Mouse (Mus musculus) CH12.LX (cell line): Measurements from ENCODE around the gene Sema3g. TPM values are rescaled to one million over a fixed set of nuclear protein-coding genes. Genes with fewer than 3 reads are reported as not detected.

Experiments used
- DNase-seq: peaks from one replicate; pipeline ENCODE4 v3.0.0-alpha.2; 2013; ENCODE audit errors: extremely low read depth
- H3K27ac ChIP-seq: 2 replicates; pipeline ENCODE4 v1.5.1; 2012; ENCODE audit warnings: low read depth, mild to moderate bottlenecking, control low read depth, moderate library complexity; ENCODE audit not compliant: insufficient read depth
- H3K27me3 ChIP-seq: replicated peaks from 2 replicates; pipeline ENCODE3; 2012; ENCODE audit warnings: inconsistent platforms
- H3K36me3 ChIP-seq, 2 experiments: replicated peaks in 1 of 2; 2 replicates each; pipeline versions ENCODE3 to v1.6.1; 2012; ENCODE audit warnings: inconsistent platforms in 1 of 2, low read length in 1 of 2, mild to moderate bottlenecking in 1 of 2, mixed read lengths in 1 of 2, moderate library complexity in 1 of 2; ENCODE audit not compliant: control insufficient read depth in 1 of 2, insufficient read depth in 1 of 2
- H3K4me1 ChIP-seq, 2 experiments: 2 replicates each; pipeline ENCODE4 v1.6.1; 2012; ENCODE audit warnings: inconsistent platforms in 1 of 2, moderate library complexity in 1 of 2; ENCODE audit not compliant: insufficient read depth in 2 of 2, control insufficient read depth in 1 of 2
- H3K4me2 ChIP-seq: 2 replicates; pipeline ENCODE4 v1.6.1; 2012; ENCODE audit warnings: low read depth, mild to moderate bottlenecking, control low read depth; ENCODE audit not compliant: poor library complexity, insufficient read depth, severe bottlenecking
- H3K4me3 ChIP-seq, 3 experiments: fragments of 150-350 bp in 1 of 3; sonication (generic) in 1 of 3; replicated peaks in 1 of 3; 2 replicates each; pipeline versions ENCODE3 to v1.5.1; 2011 to 2012; ENCODE audit warnings: low read depth in 2 of 3, low read length in 2 of 3, mild to moderate bottlenecking in 2 of 3, moderate library complexity in 2 of 3, control low read depth in 1 of 3, improper control_type of control experiment in 1 of 3, inconsistent platforms in 1 of 3, mixed read lengths in 1 of 3; ENCODE audit not compliant: poor library complexity in 1 of 3
- H3K79me2 ChIP-seq: replicated peaks from 2 replicates; pipeline ENCODE4 v1.6.1; 2012; ENCODE audit warnings: mild to moderate bottlenecking, moderate library complexity; ENCODE audit not compliant: control insufficient read depth, poor library complexity, insufficient read depth, severe bottlenecking; ENCODE audit errors: extremely low read depth
- H3K9ac ChIP-seq: 2 replicates; pipeline ENCODE4 v1.6.1; 2012; ENCODE audit warnings: low read depth, mild to moderate bottlenecking, control low read depth, moderate library complexity; ENCODE audit not compliant: insufficient read depth
- H3K9me3 ChIP-seq: replicated peaks from 2 replicates; pipeline ENCODE3; 2012; ENCODE audit warnings: low read length, inconsistent platforms, mixed read lengths
- BHLHE40 ChIP-seq: IDR thresholded peaks from 2 replicates; pipeline ENCODE4 v1.6.1; 2011; ENCODE audit warnings: mild to moderate bottlenecking, low read depth, low read length, improper control_type of control experiment
- CHD1 ChIP-seq: IDR thresholded peaks from 2 replicates; pipeline ENCODE4 v1.6.1; 2012; ENCODE audit warnings: low read depth, low read length, improper control_type of control experiment, inconsistent platforms
- CHD2 ChIP-seq: IDR thresholded peaks from 2 replicates; pipeline ENCODE4 v1.6.1; 2011; ENCODE audit warnings: low read length, improper control_type of control experiment
- CTCF ChIP-seq, 2 experiments: IDR thresholded peaks in 1 of 2; conservative IDR thresholded peaks in 1 of 2; 2 replicates each; pipeline ENCODE4 v1.5.1; 2011 to 2012; ENCODE audit warnings: low read depth in 2 of 2, low read length in 2 of 2, improper control_type of control experiment in 1 of 2, inconsistent platforms in 1 of 2, mild to moderate bottlenecking in 1 of 2, moderate library complexity in 1 of 2
- E2F4 ChIP-seq: IDR thresholded peaks from 2 replicates; pipeline ENCODE4 v1.6.1; 2011; ENCODE audit warnings: low read depth, low read length, improper control_type of control experiment; ENCODE audit not compliant: insufficient replicate concordance
- ELF1 ChIP-seq: IDR thresholded peaks from 2 replicates; pipeline ENCODE4 v1.6.1; 2014; ENCODE audit warnings: low read depth, mild to moderate bottlenecking, inconsistent platforms, low read length, improper control_type of control experiment
- EP300 ChIP-seq: IDR thresholded peaks from 2 replicates; pipeline ENCODE4 v1.6.1; 2011; ENCODE audit warnings: low read length, improper control_type of control experiment
- ETS1 ChIP-seq: conservative IDR thresholded peaks from 2 replicates; pipeline ENCODE4 v1.6.1; 2012; ENCODE audit warnings: low read depth, mild to moderate bottlenecking, inconsistent platforms, low read length, improper control_type of control experiment, moderate library complexity
- GABPA ChIP-seq: IDR thresholded peaks from 2 replicates; pipeline ENCODE4 v1.6.1; 2012; ENCODE audit warnings: low read depth, low read length, improper control_type of control experiment, inconsistent platforms; ENCODE audit not compliant: insufficient replicate concordance
- HCFC1 ChIP-seq: IDR thresholded peaks from 2 replicates; pipeline ENCODE4 v1.6.1; 2012; ENCODE audit warnings: low read depth, mild to moderate bottlenecking, inconsistent platforms, low read length, improper control_type of control experiment
- IRF4 ChIP-seq: IDR thresholded peaks from 2 replicates; pipeline ENCODE4 v1.6.1; 2014; ENCODE audit warnings: low read depth, mild to moderate bottlenecking, inconsistent platforms, low read length, improper control_type of control experiment
- JUN ChIP-seq: IDR thresholded peaks from 2 replicates; pipeline ENCODE4 v1.6.1; 2011; ENCODE audit warnings: low read depth, mild to moderate bottlenecking, low read length, improper control_type of control experiment, moderate library complexity; ENCODE audit not compliant: insufficient read depth
- JUND ChIP-seq: conservative IDR thresholded peaks from 2 replicates; pipeline ENCODE4 v1.6.1; 2011; ENCODE audit warnings: low read depth, low read length, improper control_type of control experiment
- KAT2A ChIP-seq: IDR thresholded peaks from 2 replicates; pipeline ENCODE4 v1.6.1; 2012; ENCODE audit warnings: low read length, improper control_type of control experiment, inconsistent platforms; ENCODE audit not compliant: insufficient replicate concordance
- MAFK ChIP-seq: IDR thresholded peaks from 2 replicates; pipeline ENCODE4 v1.6.1; 2011; ENCODE audit warnings: low read length, improper control_type of control experiment; ENCODE audit not compliant: insufficient replicate concordance
- MAX ChIP-seq: IDR thresholded peaks from 2 replicates; pipeline ENCODE4 v1.6.1; 2011; ENCODE audit warnings: low read length, improper control_type of control experiment
- MAZ ChIP-seq: IDR thresholded peaks from 2 replicates; pipeline ENCODE4 v1.6.1; 2012; ENCODE audit warnings: low read depth, mild to moderate bottlenecking, inconsistent platforms, low read length, improper control_type of control experiment, moderate library complexity
- MEF2A ChIP-seq: IDR thresholded peaks from 2 replicates; pipeline ENCODE4 v1.6.1; 2014; ENCODE audit warnings: low read depth, mild to moderate bottlenecking, inconsistent platforms, low read length, improper control_type of control experiment, borderline replicate concordance
- MXI1 ChIP-seq: IDR thresholded peaks from 2 replicates; pipeline ENCODE4 v1.6.1; 2011; ENCODE audit warnings: mild to moderate bottlenecking, low read depth, low read length, improper control_type of control experiment
- MYC ChIP-seq: IDR thresholded peaks from 2 replicates; pipeline ENCODE4 v1.6.1; 2011; ENCODE audit warnings: low read depth, mild to moderate bottlenecking, improper control_type of control experiment, low read length
- NELFE ChIP-seq: IDR thresholded peaks from 2 replicates; pipeline ENCODE4 v1.6.1; 2011; ENCODE audit warnings: low read depth, low read length, improper control_type of control experiment
- NRF1 ChIP-seq: IDR thresholded peaks from 2 replicates; pipeline ENCODE4 v1.6.1; 2014; ENCODE audit warnings: low read depth, mild to moderate bottlenecking, inconsistent platforms, low read length, improper control_type of control experiment, moderate library complexity
- PAX5 ChIP-seq: IDR thresholded peaks from 2 replicates; pipeline ENCODE4 v1.6.1; 2012; ENCODE audit warnings: low read length, inconsistent platforms, mixed read lengths
- POLR2A ChIP-seq: IDR thresholded peaks from 2 replicates; pipeline ENCODE4 v1.6.1; 2011; ENCODE audit warnings: low read depth, mild to moderate bottlenecking, improper control_type of control experiment, low read length
- POLR2AphosphoS2 ChIP-seq: IDR thresholded peaks from 2 replicates; pipeline ENCODE4 v1.6.1; 2011; ENCODE audit warnings: low read depth, low read length, improper control_type of control experiment
- RAD21 ChIP-seq: IDR thresholded peaks from 2 replicates; pipeline ENCODE4 v1.6.1; 2011; ENCODE audit warnings: low read depth, mild to moderate bottlenecking, low read length, improper control_type of control experiment, moderate library complexity
- RCOR1 ChIP-seq: conservative IDR thresholded peaks from 2 replicates; pipeline ENCODE4 v1.6.1; 2012; ENCODE audit warnings: low read depth, mild to moderate bottlenecking, inconsistent platforms, low read length, improper control_type of control experiment
- SIN3A ChIP-seq: IDR thresholded peaks from 2 replicates; pipeline ENCODE4 v1.6.1; 2012; ENCODE audit warnings: low read length, improper control_type of control experiment, inconsistent platforms
- SMC3 ChIP-seq: IDR thresholded peaks from 2 replicates; pipeline ENCODE4 v1.6.1; 2011; ENCODE audit warnings: low read depth, low read length, improper control_type of control experiment
- TBP ChIP-seq: conservative IDR thresholded peaks from 2 replicates; pipeline ENCODE4 v1.6.1; 2011; ENCODE audit warnings: low read depth, low read length, improper control_type of control experiment
- TCF12 ChIP-seq: IDR thresholded peaks from 2 replicates; pipeline ENCODE4 v1.6.1; 2014; ENCODE audit warnings: low read depth, mild to moderate bottlenecking, inconsistent platforms, low read length, improper control_type of control experiment
- UBTF ChIP-seq: IDR thresholded peaks from 2 replicates; pipeline ENCODE4 v1.6.1; 2012; ENCODE audit warnings: low read depth, mild to moderate bottlenecking, inconsistent platforms, low read length, improper control_type of control experiment, moderate library complexity
- USF1 ChIP-seq: IDR thresholded peaks from 2 replicates; pipeline ENCODE4 v1.6.1; 2014; ENCODE audit warnings: low read depth, mild to moderate bottlenecking, inconsistent platforms, low read length, improper control_type of control experiment
- USF2 ChIP-seq: conservative IDR thresholded peaks from 2 replicates; pipeline ENCODE4 v1.6.1; 2011; ENCODE audit warnings: low read depth, low read length, improper control_type of control experiment
- ZC3H11A ChIP-seq: IDR thresholded peaks from 2 replicates; pipeline ENCODE4 v1.6.1; 2012; ENCODE audit warnings: low read depth, mild to moderate bottlenecking, inconsistent platforms, low read length, improper control_type of control experiment
- ZKSCAN1 ChIP-seq: IDR thresholded peaks from 2 replicates; pipeline ENCODE4 v1.6.1; 2012; ENCODE audit warnings: low read depth, inconsistent platforms, low read length, improper control_type of control experiment, borderline replicate concordance
- ZMIZ1 ChIP-seq: IDR thresholded peaks from 2 replicates; pipeline ENCODE4 v1.6.1; 2012; ENCODE audit warnings: low read depth, mild to moderate bottlenecking, inconsistent platforms, low read length, improper control_type of control experiment
- ZNF384 ChIP-seq: IDR thresholded peaks from 2 replicates; pipeline ENCODE4 v1.6.1; 2012; ENCODE audit warnings: low read depth, low read length, improper control_type of control experiment, inconsistent platforms
- dilution Hi-C: fragments of 300-500 bp; cut with MboI; formaldehyde crosslinking; loops from 2 replicates; pipeline ENCODE4 v1.14.3; 2020; ENCODE audit warnings: low sequenced_read_pairs; ENCODE audit not compliant: extremely low pct_unique_long_range_greater_than_20kb, extremely low pct_ligation_motif_present
- in situ Hi-C: fragments of 300-500 bp; cut with MboI; formaldehyde crosslinking; loops from 3 replicates; pipeline ENCODE4 v1.14.3; 2019; ENCODE audit warnings: low sequenced_read_pairs, low pct_ligation_motif_present, low pct_unique_long_range_greater_than_20kb, mixed read lengths
- polyA plus RNA-seq: library from polyadenylated mRNA; unstranded; fragments of >175 nt; gene quantifications from 2 replicates; pipeline ENCODE4 v1.2.1, GENCODE M21; 2012; ENCODE audit warnings: low read depth; ENCODE audit not compliant: insufficient read length
- total RNA-seq, 2 experiments: library from RNA; depleted of rRNA; stranded (reverse); fragments of 300-350 nt in 1 of 2; fragments of >200 nt in 1 of 2; gene quantifications; 2 replicates each; pipeline ENCODE4 v1.2.3; 2012 to 2014

Sema3g gene
- total and polyA plus RNA-seq, 3 experiments = 0.36 to 1.1 (median 0.94) TPM

GRCm38 (mm10) chr14:31251084-31251604 lies 33.5 kb downstream of the Sema3g start, which contains the start of the genes Phf7 and Bap1:
Gene Phf7 (minus strand): TSS chr14:31251317.
Gene Bap1 (plus strand): TSS chr14:31251450.
- DNase-seq = peak; percentile 89
- peaks cover 17% of the 10 kb centered on the region for H3K79me2 ChIP-seq
- in situ Hi-C loops (loop anchor here (5.0 kb wide), 1 partner anchor 34 kb away; the partner anchor contains the start of genes Nisch and Sema3g), dilution Hi-C loops (no loop called here)
- peak within 1 kb of the TSS; percentile 88 to 100 (median 99) for H3K4me3 ChIP-seq
- no peaks in the 10 kb centered on the region for H3K27me3 ChIP-seq
- H3K9ac ChIP-seq = peak within 1 kb of the TSS; percentile 91
- no peaks in the 10 kb centered on the region for H3K9me3 ChIP-seq
- peak within 1 kb of the TSS; percentile 85 for H3K4me2 ChIP-seq
- peaks cover 3 to 23% of the 10 kb centered on the region in 2 experiments for H3K4me1 ChIP-seq
- H3K36me3 ChIP-seq = peaks cover 31 to 48% of the 10 kb centered on the region in 2 experiments
- TF ChIP-seq RAD21 (no peak), SIN3A (peak; percentile 83), CHD2 (peak; percentile 64), USF2 (no peak; the same call in 1 of the 2 replicates), BHLHE40 (peak; percentile 97), JUN (no peak), GABPA (no peak; the same call in 1 of the 2 replicates), TCF12 (peak; percentile 84), TBP (no peak), PAX5 (no peak), IRF4 (0 out of 2 replicates have a peak, but pooled peaks have one; percentile 41), ETS1 (peak; percentile 54), CTCF (conservative IDR thresholded peaks at IDR 0.05 in 1 of 2, IDR thresholded peaks at IDR 0.05 in 1 of 2; ENCODE audit: low read depth in 2 of 2, low read length in 2 of 2) (no peak), ZMIZ1 (peak; percentile 86; the same call in 1 of the 2 replicates), HCFC1 (peak; percentile 90), MYC (peak; percentile 45), ELF1 (peak; percentile 84), JUND (no peak), UBTF (no peak), MAFK (no peak), RCOR1 (no peak), ZNF384 (no peak), USF1 (peak; percentile 35), EP300 (no peak), POLR2A (peak; percentile 87), MAX (peak; percentile 91), ZKSCAN1 (no peak), ZC3H11A (no peak), KAT2A (peak; percentile 88; the same call in 1 of the 2 replicates), MXI1 (peak; percentile 75; the same call in 1 of the 2 replicates), MAZ (peak; percentile 94), NRF1 (peak; percentile 57), NELFE (peak; percentile 72), MEF2A (no peak; the same call in 1 of the 2 replicates), CHD1 (no peak), E2F4 (no peak), POLR2AphosphoS2 (no peak), SMC3 (no peak)
- peak within 1 kb of the TSS; percentile 96 for H3K27ac ChIP-seq
